Mouse (Mus musculus) limb, embryonic 15.5 days (tissue): ENCODE measurements at regions not wholly inside any gene's neighbourhood (a gene's known extent, or its start where the extent isn't known, plus 50 kb on each side); places are given as distances from the start of the nearest gene placed in this dataset.

Source experiments
- ATAC-seq: fragments of 200-750 bp; cut with Nextera tagmentation; 2 replicates; pipeline ENCODE4 v1.8.0; 2017; ENCODE audit warnings: low read depth, moderate TSS enrichment; ENCODE audit not compliant: insufficient number of reproducible peaks, low FRiP score, low TSS enrichment
- H3K27ac ChIP-seq: fragments of 300-500 bp; sonication (generic); 2 replicates; pipeline ENCODE4 v1.5.1; 2015; ENCODE audit warnings: moderate library complexity, mild to moderate bottlenecking, inconsistent platforms
- H3K27me3 ChIP-seq: fragments of 300-500 bp; sonication (generic); 2 replicates; pipeline ENCODE4 v1.6.1; 2015; ENCODE audit warnings: inconsistent platforms
- H3K36me3 ChIP-seq: fragments of 300-500 bp; sonication (generic); 2 replicates; pipeline ENCODE4 v1.6.1; 2015; ENCODE audit warnings: inconsistent platforms
- H3K4me1 ChIP-seq: fragments of 300-500 bp; sonication (generic); 2 replicates; pipeline ENCODE4 v1.6.1; 2015; ENCODE audit warnings: inconsistent platforms
- H3K4me2 ChIP-seq: fragments of 300-500 bp; sonication (generic); 2 replicates; pipeline ENCODE4 v1.6.1; 2015; ENCODE audit warnings: mild to moderate bottlenecking, inconsistent platforms
- H3K4me3 ChIP-seq: fragments of 300-500 bp; sonication (generic); 2 replicates; pipeline ENCODE4 v1.5.1; 2015; ENCODE audit warnings: mild to moderate bottlenecking, inconsistent platforms
- H3K9ac ChIP-seq: fragments of 300-500 bp; sonication (generic); 2 replicates; pipeline ENCODE4 v1.6.1; 2015; ENCODE audit warnings: inconsistent platforms
- H3K9me3 ChIP-seq: fragments of 300-500 bp; sonication (generic); 2 replicates; pipeline ENCODE4 v1.6.1; 2016; ENCODE audit warnings: inconsistent platforms
- WGBS: fragments of 180-500 bp; shearing (Covaris S2); methylation state at CpG from one replicate; pipeline ENCODE4 v1.1.7; 2015; 5-methylcytosine and 5-hydroxymethylcytosine counted together

DNA sequence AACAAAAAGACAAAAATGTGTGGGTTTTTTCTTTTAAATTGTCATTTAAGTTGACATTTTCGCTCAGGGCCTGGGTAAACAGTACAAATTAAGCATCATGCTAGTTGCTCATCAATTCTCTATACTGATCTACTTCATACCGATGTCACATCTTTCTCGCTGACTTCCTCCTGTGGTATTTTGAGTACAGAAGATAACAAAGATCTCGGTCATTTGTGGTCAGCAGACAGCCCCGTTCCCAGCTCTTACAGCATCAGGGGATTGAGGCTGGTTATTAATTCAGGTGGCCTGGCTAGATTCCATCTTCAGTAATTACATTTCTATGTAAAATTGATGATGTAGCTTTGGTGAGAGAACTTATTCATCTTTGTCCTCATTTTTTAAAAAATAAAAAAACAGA, 483.6 kb upstream of the Gm11114 start:
- no peaks in the 10 kb centered on the region for H3K4me1 ChIP-seq
- 77% methylated on average over 5 of the region's 5 CpGs for WGBS
- no peaks in the 10 kb centered on the region for H3K27me3 ChIP-seq
- H3K27ac ChIP-seq = no peak overlapping the region
- H3K9me3 ChIP-seq = no peaks in the 10 kb centered on the region
- no peak overlapping the region for H3K9ac ChIP-seq
- H3K4me3 ChIP-seq = no peak overlapping the region
- ATAC-seq = no peak
- no peaks in the 10 kb centered on the region for H3K36me3 ChIP-seq
- H3K4me2 ChIP-seq = no peak overlapping the region

DNA sequence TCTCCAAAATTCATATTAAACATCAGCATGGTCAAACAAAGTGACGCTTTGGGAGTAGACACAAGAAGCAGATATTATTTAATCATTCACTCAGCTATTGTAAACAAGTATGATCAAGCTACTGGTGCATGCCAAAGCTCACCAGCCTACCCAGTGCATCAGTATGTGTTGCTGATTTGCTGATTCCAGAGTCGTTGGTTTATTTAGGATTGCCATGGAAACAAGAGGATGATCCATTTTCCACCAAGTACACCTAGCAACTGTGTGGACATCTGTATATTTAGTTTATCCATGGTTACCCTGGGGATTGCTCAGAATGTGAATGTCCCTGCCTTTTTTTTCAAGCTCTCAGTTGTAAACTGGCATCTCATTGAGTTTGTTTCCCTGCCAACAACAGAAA, 481.9 kb upstream of the Gm11114 start:
- Histone ChIP-seq H3K4me3 (no peak overlapping the region), H3K36me3 (no peaks in the 10 kb centered on the region), H3K9me3 (no peaks in the 10 kb centered on the region), H3K4me2 (no peak overlapping the region), H3K4me1 (no peaks in the 10 kb centered on the region), H3K27ac (no peak overlapping the region), H3K9ac (no peak overlapping the region), H3K27me3 (no peaks in the 10 kb centered on the region)
- 80% methylated on average over 2 of the region's 2 CpGs for WGBS
- no peak for ATAC-seq

DNA sequence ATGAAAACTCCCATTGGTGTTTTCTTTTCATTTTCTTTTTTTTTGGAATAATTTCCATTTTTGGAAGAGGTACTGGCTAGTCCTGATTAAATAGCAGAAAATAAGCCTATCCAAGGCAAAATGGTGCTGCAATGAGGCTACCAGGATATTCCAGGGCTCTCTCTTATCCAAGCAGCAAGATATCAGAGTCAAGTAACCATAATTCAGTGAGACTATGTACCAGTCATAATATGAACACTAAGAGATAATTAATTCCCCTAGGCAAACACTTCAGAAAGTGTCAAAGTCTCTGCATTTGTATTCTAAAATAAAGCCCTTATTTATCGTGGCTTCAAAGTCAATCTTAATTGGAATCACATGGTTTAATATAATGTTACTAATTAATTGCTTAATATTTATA, 475.1 kb upstream of the Gm11114 start:
- Histone ChIP-seq H3K9ac (no peak overlapping the region), H3K36me3 (no peaks in the 10 kb centered on the region), H3K4me1 (no peaks in the 10 kb centered on the region), H3K4me3 (no peak overlapping the region), H3K4me2 (no peak overlapping the region), H3K27me3 (no peaks in the 10 kb centered on the region), H3K27ac (no peak overlapping the region), H3K9me3 (no peaks in the 10 kb centered on the region)
- 61% methylated on average over 1 of the region's 1 CpGs for WGBS
- no peak for ATAC-seq

DNA sequence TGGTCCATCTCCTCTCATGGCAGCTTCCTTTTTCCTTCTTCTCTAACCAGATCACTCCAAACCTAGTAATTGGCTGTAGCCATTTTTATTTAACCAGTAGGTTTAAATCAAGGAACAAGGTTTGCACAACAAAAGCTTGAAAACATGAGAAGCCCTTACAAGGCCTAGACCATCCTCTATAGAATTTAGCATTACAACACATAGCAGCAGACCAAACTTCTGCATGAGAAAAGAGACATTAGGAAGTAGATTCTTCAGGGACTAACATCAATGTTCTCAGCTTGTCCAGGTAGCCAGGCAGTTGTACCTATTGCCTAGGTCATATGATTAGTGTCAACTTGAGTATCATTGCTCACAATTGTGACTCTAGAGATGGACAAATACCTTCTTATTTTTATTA, 468.6 kb upstream of the Gm11114 start:
- Histone ChIP-seq H3K36me3 (no peaks in the 10 kb centered on the region), H3K4me2 (no peak overlapping the region), H3K27ac (no peak overlapping the region), H3K27me3 (no peaks in the 10 kb centered on the region), H3K4me3 (no peak overlapping the region), H3K9ac (no peak overlapping the region), H3K4me1 (no peaks in the 10 kb centered on the region), H3K9me3 (no peaks in the 10 kb centered on the region)
- ATAC-seq = no peak

DNA sequence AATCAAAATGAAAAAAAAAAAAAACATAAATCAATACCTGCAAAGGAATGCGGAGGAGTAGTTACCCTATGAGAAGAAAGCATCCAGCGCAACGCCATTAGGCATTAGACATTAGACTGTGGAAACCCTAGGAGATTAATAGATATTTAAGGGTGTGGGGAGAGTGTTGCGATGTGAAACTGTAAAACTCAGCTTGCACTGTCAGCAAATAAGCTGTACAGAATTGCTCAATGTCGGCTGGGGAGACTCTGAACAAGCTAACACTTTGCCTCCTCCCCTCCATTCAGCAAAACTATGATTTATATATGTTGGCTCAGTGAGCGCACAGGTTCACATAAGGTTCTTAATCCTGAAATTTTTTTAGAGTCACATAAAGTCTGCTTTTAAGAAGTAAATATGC, 451.0 kb upstream of the Gm11114 start:
- Histone ChIP-seq H3K9me3 (no peaks in the 10 kb centered on the region), H3K27ac (no peak overlapping the region), H3K4me2 (no peak overlapping the region), H3K4me1 (no peaks in the 10 kb centered on the region), H3K36me3 (no peaks in the 10 kb centered on the region), H3K27me3 (no peaks in the 10 kb centered on the region), H3K4me3 (no peak overlapping the region), H3K9ac (no peak overlapping the region)
- ATAC-seq = no peak
- WGBS = 42% methylated on average over 6 of the region's 6 CpGs

DNA sequence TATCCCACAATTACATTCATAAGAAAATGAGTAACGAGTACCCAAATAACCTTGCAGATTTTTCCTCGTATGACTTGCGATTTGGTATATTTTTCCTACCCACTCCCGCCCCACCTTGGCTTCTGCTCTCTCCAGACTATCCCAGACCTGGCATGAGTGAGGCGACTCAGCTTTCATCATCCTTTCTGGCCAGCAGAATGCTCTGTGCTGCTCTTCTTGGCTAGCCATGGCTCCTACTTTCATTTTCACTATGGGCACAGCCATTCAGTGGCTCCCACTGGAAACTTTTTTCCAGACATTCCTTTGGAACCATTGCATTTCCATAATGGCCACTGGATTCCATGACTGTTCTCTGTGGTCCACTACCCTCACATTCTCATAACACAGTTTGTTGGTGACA, 449.1 kb upstream of the Gm11114 start:
- 84% methylated on average over 5 of the region's 5 CpGs for WGBS
- no peak for ATAC-seq
- H3K4me2 ChIP-seq = no peak overlapping the region
- H3K9ac ChIP-seq = no peak overlapping the region
- H3K9me3 ChIP-seq = no peaks in the 10 kb centered on the region
- no peaks in the 10 kb centered on the region for H3K27me3 ChIP-seq
- H3K4me3 ChIP-seq = no peak overlapping the region
- no peak overlapping the region for H3K27ac ChIP-seq
- no peaks in the 10 kb centered on the region for H3K4me1 ChIP-seq
- H3K36me3 ChIP-seq = no peaks in the 10 kb centered on the region

DNA sequence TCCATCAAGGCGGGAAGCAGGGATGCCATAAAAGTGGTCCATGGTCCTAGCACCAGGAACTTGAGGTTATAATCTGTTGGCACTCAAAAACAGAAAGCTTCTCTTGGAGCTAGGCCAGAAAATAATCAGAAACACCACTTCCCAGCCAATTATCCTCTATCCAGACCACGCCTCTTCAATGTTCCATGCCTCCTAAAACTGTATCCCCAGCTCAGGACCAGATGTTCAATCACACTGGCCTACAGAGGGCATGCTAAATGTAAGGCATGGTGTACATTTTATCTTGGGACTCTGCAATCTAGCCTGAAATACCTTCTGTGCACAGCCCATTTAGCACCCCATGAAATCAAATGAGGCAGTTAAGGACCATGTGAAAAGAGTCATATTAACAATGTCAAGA, 418.4 kb upstream of the Gm11114 start:
- Histone ChIP-seq H3K27me3 (no peaks in the 10 kb centered on the region), H3K9me3 (no peaks in the 10 kb centered on the region), H3K27ac (no peak overlapping the region), H3K4me2 (no peak overlapping the region), H3K4me1 (no peaks in the 10 kb centered on the region), H3K4me3 (no peak overlapping the region), H3K36me3 (no peaks in the 10 kb centered on the region), H3K9ac (no peak overlapping the region)
- no peak for ATAC-seq
- WGBS = 33% methylated on average over 2 of the region's 2 CpGs

DNA sequence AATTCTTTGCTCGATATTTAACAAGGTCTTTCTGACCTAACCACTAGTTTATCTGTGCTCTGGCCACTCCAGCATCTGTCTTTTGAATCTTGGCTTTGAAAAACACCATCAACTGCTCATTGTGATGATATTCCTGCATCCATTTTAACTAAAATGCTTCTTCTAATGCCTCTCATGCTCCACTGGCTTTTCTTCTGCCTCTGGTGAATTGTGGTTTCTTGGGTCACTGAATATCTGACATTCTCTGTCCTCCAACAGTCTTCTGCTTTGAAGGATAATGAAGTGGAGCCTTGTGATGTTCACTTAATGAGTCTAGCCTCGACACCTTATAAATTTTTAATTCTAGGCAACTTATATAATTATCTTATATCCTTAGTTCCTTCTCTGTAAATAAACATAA, 416.5 kb upstream of the Gm11114 start:
- H3K4me1 ChIP-seq = no peaks in the 10 kb centered on the region
- no peaks in the 10 kb centered on the region for H3K36me3 ChIP-seq
- WGBS = 65% methylated on average over 2 of the region's 2 CpGs
- H3K9me3 ChIP-seq = no peaks in the 10 kb centered on the region
- ATAC-seq = no peak
- no peak overlapping the region for H3K4me2 ChIP-seq
- H3K9ac ChIP-seq = no peak overlapping the region
- no peaks in the 10 kb centered on the region for H3K27me3 ChIP-seq
- H3K4me3 ChIP-seq = no peak overlapping the region
- no peak overlapping the region for H3K27ac ChIP-seq

DNA sequence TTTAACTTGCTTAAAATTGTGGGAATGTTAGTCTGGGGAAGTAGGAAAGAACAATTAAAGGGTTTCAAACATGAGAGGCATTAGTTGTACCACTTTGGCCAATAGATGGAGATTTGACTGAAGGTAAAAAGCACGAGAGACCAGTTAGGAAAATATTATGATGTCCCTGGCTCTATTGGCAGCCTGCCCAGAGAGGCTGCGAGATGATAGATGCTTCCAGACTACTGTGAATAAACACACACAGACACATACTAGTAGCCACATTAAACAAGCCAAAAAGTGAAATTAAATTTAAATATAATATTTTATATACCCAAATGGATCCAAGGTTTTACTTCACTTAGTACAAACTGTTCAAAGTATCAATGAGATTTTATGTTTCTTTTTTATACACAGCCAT, 411.9 kb upstream of the Gm11114 start:
- no peak overlapping the region for H3K4me2 ChIP-seq
- H3K9me3 ChIP-seq = no peaks in the 10 kb centered on the region
- no peaks in the 10 kb centered on the region for H3K4me1 ChIP-seq
- no peak overlapping the region for H3K4me3 ChIP-seq
- no peaks in the 10 kb centered on the region for H3K27me3 ChIP-seq
- no peaks in the 10 kb centered on the region for H3K36me3 ChIP-seq
- H3K9ac ChIP-seq = no peak overlapping the region
- ATAC-seq = no peak
- 15% methylated on average over 2 of the region's 2 CpGs for WGBS
- no peak overlapping the region for H3K27ac ChIP-seq

DNA sequence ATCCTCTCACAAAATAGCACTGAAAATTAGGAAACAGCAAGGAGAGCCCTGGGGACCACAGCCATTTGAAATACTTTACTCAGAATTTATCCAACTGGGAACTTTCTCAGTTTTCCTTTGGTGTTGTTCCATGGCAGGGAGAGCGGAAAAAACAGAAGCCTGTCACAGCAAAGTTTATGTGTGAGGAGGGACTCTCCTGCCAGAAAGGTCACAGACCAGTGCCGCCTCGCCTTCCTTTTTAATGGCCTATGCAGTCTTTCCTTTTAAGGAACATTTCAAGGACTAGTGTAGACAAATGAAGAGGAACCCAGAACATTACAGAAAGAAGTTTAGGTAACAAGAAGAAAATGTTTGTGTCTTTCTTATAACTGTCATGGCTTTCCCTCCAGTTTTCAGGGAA, 406.3 kb upstream of the Gm11114 start:
- no peak overlapping the region for H3K9ac ChIP-seq
- H3K4me1 ChIP-seq = no peaks in the 10 kb centered on the region
- no peak overlapping the region for H3K4me2 ChIP-seq
- no peak overlapping the region for H3K4me3 ChIP-seq
- ATAC-seq = no peak
- 56% methylated on average over 3 of the region's 3 CpGs for WGBS
- H3K27ac ChIP-seq = no peak overlapping the region
- H3K9me3 ChIP-seq = 0 out of 2 replicates have a peak, but pooled peaks cover 2% of the 10 kb centered on the region
- H3K36me3 ChIP-seq = no peaks in the 10 kb centered on the region
- H3K27me3 ChIP-seq = no peaks in the 10 kb centered on the region

DNA sequence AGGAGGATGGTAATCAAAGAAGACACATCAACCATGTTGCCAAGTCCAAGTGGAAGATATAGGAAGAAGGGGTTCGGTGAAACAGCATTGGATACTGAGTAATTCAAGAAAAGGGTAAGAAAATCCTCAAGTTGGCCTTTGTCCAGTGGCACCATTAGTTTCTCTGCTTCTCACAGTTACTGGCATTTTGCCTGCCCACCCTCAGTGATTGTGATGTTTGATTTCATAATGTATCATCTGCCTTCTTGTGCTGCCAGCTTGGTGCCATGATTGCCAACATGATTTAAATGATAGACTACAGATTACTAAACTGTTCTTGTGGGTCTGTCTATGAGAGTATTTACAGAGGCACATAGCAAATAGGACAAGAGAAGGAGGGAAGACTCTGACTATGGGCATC, 399.3 kb upstream of the Gm11114 start:
- H3K27me3 ChIP-seq = no peaks in the 10 kb centered on the region
- H3K4me3 ChIP-seq = no peak overlapping the region
- 0 out of 2 replicates have a peak, but pooled peaks cover 2% of the 10 kb centered on the region for H3K9me3 ChIP-seq
- no peak for ATAC-seq
- no peaks in the 10 kb centered on the region for H3K36me3 ChIP-seq
- no peak overlapping the region for H3K9ac ChIP-seq
- 92% methylated on average over 1 of the region's 1 CpGs for WGBS
- H3K4me1 ChIP-seq = no peaks in the 10 kb centered on the region
- no peak overlapping the region for H3K4me2 ChIP-seq
- no peak overlapping the region for H3K27ac ChIP-seq

DNA sequence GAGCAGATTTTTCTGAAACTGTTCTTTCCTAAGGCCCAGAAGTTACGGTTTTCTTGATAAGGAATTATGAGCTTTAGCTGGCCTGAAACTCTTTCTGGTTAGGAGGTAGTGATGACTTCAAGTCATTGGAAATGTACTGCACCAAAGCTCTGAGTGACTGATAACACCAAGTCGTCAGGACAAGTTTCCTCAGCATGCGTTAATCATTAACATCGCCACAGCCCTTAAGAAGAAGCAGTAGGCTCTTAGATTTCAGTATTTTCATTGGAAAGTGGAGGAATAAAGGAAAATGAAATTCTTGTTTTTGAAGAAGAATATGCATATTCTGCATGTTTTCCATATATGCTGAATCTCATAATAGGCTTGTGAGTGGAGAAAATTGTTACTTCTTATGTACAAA, 390.3 kb upstream of the Gm11114 start:
- Histone ChIP-seq H3K27me3 (no peaks in the 10 kb centered on the region), H3K4me3 (no peak overlapping the region), H3K4me1 (no peaks in the 10 kb centered on the region), H3K9me3 (no peaks in the 10 kb centered on the region), H3K4me2 (no peak overlapping the region), H3K27ac (no peak overlapping the region), H3K36me3 (no peaks in the 10 kb centered on the region), H3K9ac (no peak overlapping the region)
- ATAC-seq = no peak
- 81% methylated on average over 4 of the region's 4 CpGs for WGBS

DNA sequence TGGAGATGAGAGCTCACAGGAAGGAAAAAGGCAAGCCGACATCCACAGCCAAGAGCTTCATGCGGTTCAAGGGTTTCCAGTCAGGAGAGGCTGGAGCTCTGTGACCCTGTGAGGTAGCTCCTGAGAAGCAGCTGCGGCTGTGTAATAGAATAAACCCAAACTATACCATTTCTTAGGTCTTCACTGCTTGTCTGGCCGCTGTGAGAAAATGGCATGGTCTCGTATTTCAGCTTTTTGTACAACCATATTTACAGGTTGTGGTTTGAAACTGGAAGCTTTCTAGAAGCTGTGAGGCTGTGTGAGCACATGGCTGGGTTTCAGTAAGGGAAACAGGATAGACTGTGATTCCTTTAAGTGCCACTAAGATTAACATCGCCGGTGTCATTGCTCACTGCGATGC, 388.6 kb upstream of the Gm11114 start:
- WGBS = 62% methylated on average over 8 of the region's 8 CpGs
- Histone ChIP-seq H3K4me1 (no peaks in the 10 kb centered on the region), H3K36me3 (no peaks in the 10 kb centered on the region), H3K9me3 (no peaks in the 10 kb centered on the region), H3K4me3 (no peak overlapping the region), H3K27me3 (no peaks in the 10 kb centered on the region), H3K4me2 (no peak overlapping the region), H3K9ac (no peak overlapping the region), H3K27ac (no peak overlapping the region)
- ATAC-seq = no peak
